Mouse (Mus musculus): ENCODE measurements around the gene Ube2d1.

- TF ChIP-seq POLR2A (IDR thresholded peaks at IDR 0.05; ENCODE audit: low read depth, low read length) (no peak), CTCF (conservative IDR thresholded peaks at IDR 0.05; ENCODE audit: insufficient read depth, insufficient read length, low read depth, low read length) (no peak)
These were observed 23.1 kb upstream of the Ube2d1 start for GRCm38 (mm10) chr10:71308199-71308598.
